Mouse (Mus musculus): ENCODE measurements around the gene Tmem176b. TPM values are rescaled to one million over a fixed set of nuclear protein-coding genes. Genes with fewer than 3 reads are reported as not detected.

The Tmem176b gene
- polyA plus RNA-seq, 1 experiment from 2014 or later, result 304 TPM

DNA sequence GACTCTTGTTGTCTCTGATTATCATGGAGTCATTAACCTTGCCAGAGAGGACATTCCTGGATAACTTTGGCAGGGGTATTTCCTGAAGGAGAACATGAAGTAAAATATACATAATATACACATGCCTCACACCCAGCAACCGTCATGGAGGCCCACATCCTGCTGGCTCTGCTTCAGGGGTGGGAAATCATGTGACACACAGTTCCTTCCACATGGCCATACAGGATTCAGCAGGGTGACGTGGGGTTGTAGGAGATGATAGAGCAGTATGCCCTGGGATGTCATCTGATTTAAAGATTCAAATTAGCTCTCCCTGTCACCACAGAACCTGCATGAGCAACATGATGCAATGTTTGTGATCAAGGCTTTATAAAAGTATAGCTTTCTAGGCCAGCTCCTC lies 53.4 kb downstream of the Tmem176b start:
- no peak for DNase-seq (ENCODE audit: low spot score)

DNA sequence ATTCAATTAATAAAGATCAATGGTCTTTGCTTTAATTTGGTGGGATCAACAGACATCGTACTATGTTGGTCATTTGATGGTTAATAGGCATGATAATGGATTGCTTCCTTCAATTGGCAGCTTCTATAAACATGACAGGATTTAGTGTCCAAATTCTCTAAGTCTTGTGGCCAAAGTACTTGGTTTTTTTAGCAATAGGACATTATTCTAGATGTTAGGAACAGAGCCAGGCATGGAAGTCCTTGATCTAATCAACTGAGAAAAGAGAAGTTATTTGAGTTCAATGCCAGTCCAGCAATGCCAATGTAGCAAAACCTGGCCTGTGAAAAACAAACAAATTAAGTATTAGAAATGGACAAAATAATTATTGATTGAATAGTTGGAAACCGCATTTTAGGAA lies 55.7 kb downstream of the Tmem176b start:
- DNase-seq (ENCODE audit: low spot score), result no peak

- DNase-seq (ENCODE audit: low spot score), result no peak
Observed at GRCm38 (mm10) chr6:48785189-48785588, 56.1 kb downstream of the Tmem176b start.

DNA sequence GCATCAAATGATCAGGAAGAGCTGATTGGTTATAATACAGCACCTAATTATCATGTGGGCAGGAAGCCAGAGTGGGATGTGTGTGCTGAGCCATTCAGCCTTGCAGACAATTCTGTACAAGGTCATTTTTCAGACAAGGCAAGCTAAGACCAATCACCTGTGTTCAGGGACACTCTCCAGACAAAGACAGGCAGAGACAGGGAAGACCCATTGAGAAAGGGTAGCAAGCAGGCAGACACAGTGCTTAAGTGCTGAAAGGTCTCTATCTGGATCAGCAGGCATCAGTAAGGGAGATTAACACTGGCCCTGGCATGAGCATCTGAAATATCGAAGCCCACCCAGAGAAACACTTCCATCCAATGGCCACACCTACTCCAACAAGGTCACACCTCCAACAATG lies 56.9 kb downstream of the Tmem176b start:
- no peak for DNase-seq (ENCODE audit: low spot score)

Other genes with a start within 250 kb of the Tmem176b start
- 15.5 and 15.6 TPM in 2 replicates for gene Repin1, start 247.6 kb downstream of the Tmem176b start, polyA plus RNA-seq (2015; fragmentation: Nextera tagmentation; extraction: Ambion mirVana)
- gene Gm44965, start 247.6 kb downstream of the Tmem176b start, polyA plus RNA-seq (2015; fragmentation: Nextera tagmentation; extraction: Ambion mirVana), result not detected in 2 replicates
- 6.8 and 6.9 TPM in 2 replicates for gene Zfp775, start 239.4 kb downstream of the Tmem176b start, polyA plus RNA-seq (2015; fragmentation: Nextera tagmentation; extraction: Ambion mirVana)
- 2.0 and 2.3 TPM in 2 replicates for gene AI854703, start 214.7 kb downstream of the Tmem176b start, polyA plus RNA-seq (2015; fragmentation: Nextera tagmentation; extraction: Ambion mirVana)
- 11.8 and 12.8 TPM in 2 replicates for gene Gimap8, start 194.3 kb downstream of the Tmem176b start, polyA plus RNA-seq (2015; fragmentation: Nextera tagmentation; extraction: Ambion mirVana)
- 164 and 172 TPM in 2 replicates for gene Gimap9, start 165.4 kb downstream of the Tmem176b start, polyA plus RNA-seq (2015; fragmentation: Nextera tagmentation; extraction: Ambion mirVana)
- 33.0 and 34.3 TPM in 2 replicates for gene Gimap4, start 156.9 kb downstream of the Tmem176b start, polyA plus RNA-seq (2015; fragmentation: Nextera tagmentation; extraction: Ambion mirVana)
- gene Gimap6, start 133.3 kb downstream of the Tmem176b start, polyA plus RNA-seq (2015; fragmentation: Nextera tagmentation; extraction: Ambion mirVana), result 184 TPM in 2 replicates
- 11.0 and 13.9 TPM in 2 replicates for gene Gm28053, start 122.9 kb downstream of the Tmem176b start, polyA plus RNA-seq (2015; fragmentation: Nextera tagmentation; extraction: Ambion mirVana)
- gene Gimap7, start 122.9 kb downstream of the Tmem176b start, polyA plus RNA-seq (2015; fragmentation: Nextera tagmentation; extraction: Ambion mirVana), result 6.5 and 6.7 TPM in 2 replicates
- 148 and 170 TPM in 2 replicates for gene Gimap1, start 102.4 kb downstream of the Tmem176b start, polyA plus RNA-seq (2015; fragmentation: Nextera tagmentation; extraction: Ambion mirVana)
- gene Gimap5, start 95.3 kb downstream of the Tmem176b start, polyA plus RNA-seq (2015; fragmentation: Nextera tagmentation; extraction: Ambion mirVana), result 23.7 and 29.6 TPM in 2 replicates
- gene Gimap3, start 70.6 kb downstream of the Tmem176b start, polyA plus RNA-seq (2015; fragmentation: Nextera tagmentation; extraction: Ambion mirVana), result 3.6 and 5.3 TPM in 2 replicates
- gene Tmem176a, start 577 bp downstream of the Tmem176b start, polyA plus RNA-seq (2015; fragmentation: Nextera tagmentation; extraction: Ambion mirVana), result 129 and 134 TPM in 2 replicates
- 0.66 and 0.86 TPM in 2 replicates for gene Aoc1, start 31.4 kb upstream of the Tmem176b start, polyA plus RNA-seq (2015; fragmentation: Nextera tagmentation; extraction: Ambion mirVana)
- gene 1600015I10Rik, start 88.4 kb upstream of the Tmem176b start, polyA plus RNA-seq (2015; fragmentation: Nextera tagmentation; extraction: Ambion mirVana), result 0.06 and 0.10 TPM in 2 replicates
- 0.18 TPM in 1 of 2 replicates, not detected in the other for gene Doxl2, start 133.5 kb upstream of the Tmem176b start, polyA plus RNA-seq (2015; fragmentation: Nextera tagmentation; extraction: Ambion mirVana)
- not detected in 2 replicates for gene Svs1, start 145.4 kb upstream of the Tmem176b start, polyA plus RNA-seq (2015; fragmentation: Nextera tagmentation; extraction: Ambion mirVana)
- 0.74 and 0.96 TPM in 2 replicates for gene Gpnmb, start 195.1 kb upstream of the Tmem176b start, polyA plus RNA-seq (2015; fragmentation: Nextera tagmentation; extraction: Ambion mirVana)
- 115 and 119 TPM in 2 replicates for gene Malsu1, start 232.3 kb upstream of the Tmem176b start, polyA plus RNA-seq (2015; fragmentation: Nextera tagmentation; extraction: Ambion mirVana)